Mouse (Mus musculus) bone marrow, adult 2 months (tissue): ENCODE measurements around the gene Rps6ka3.

Source experiments
- CTCF ChIP-seq: fragments of 200-500 bp; IDR thresholded peaks from 2 replicates; pipeline ENCODE4 v1.5.1; 2011; ENCODE audit warnings: low read length, control low read depth; ENCODE audit not compliant: control insufficient read depth, insufficient read depth
- POLR2A ChIP-seq: fragments of 200-500 bp; IDR thresholded peaks from 2 replicates; pipeline ENCODE4 v1.6.1; 2011; ENCODE audit warnings: low read depth, mild to moderate bottlenecking, control low read depth, low read length, borderline replicate concordance; ENCODE audit not compliant: control insufficient read depth

GRCm38 (mm10) chrX:159199495-159199894 is 10.6 kb upstream of the Rps6ka3 start:
- TF ChIP-seq CTCF (no peak), POLR2A (no peak)
